Mouse (Mus musculus): ENCODE measurements at regions not wholly inside any gene's neighbourhood (a gene's known extent, or its start where the extent isn't known, plus 50 kb on each side); places are given as distances from the start of the nearest gene placed in this dataset.

DNA sequence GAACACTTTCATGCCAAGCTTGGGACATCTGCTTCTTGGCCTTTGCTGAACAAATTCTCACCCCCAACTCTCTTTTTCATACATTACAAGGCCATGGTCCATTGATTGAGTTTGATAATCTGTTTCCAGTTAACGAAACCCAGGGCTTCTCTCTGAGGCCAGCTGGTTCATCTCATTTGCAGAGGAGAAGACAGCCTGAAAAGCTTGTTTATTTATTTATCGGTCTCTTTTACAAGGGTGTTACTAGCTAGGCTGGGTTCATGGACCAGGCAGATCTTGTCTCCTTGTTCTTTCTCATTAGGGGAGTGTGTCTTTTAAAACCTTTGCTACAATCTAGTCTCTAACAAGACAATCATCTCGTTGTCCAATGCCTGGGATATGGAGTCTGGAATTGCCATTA is 329.9 kb upstream of the Dynlrb2 start:
- TF ChIP-seq ZNF384 (IDR thresholded peaks at IDR 0.05; ENCODE audit: low read depth, low read length) (no peak), HCFC1 (IDR thresholded peaks at IDR 0.05; ENCODE audit: borderline replicate concordance, insufficient read depth, low read length) (no peak), ZC3H11A (IDR thresholded peaks at IDR 0.05; ENCODE audit: borderline replicate concordance, low read depth, low read length) (no peak), CHD2 (IDR thresholded peaks at IDR 0.05; ENCODE audit: low read depth, low read length) (no peak)

Data from ES-E14 (cell line).